Mouse (Mus musculus) liver, postnatal 0 days (tissue): ENCODE measurements around the gene AC124502.3.

Experiments used
- CTCF ChIP-seq: sonication (generic); IDR thresholded peaks from 2 replicates; pipeline ENCODE4 v1.5.1; 2016; ENCODE audit warnings: antibody characterized with exemption, low read depth
- EP300 ChIP-seq: IDR thresholded peaks from 2 replicates; pipeline ENCODE4 v1.6.1; 2016; ENCODE audit warnings: antibody characterized with exemption, low read depth, mild to moderate bottlenecking

DNA sequence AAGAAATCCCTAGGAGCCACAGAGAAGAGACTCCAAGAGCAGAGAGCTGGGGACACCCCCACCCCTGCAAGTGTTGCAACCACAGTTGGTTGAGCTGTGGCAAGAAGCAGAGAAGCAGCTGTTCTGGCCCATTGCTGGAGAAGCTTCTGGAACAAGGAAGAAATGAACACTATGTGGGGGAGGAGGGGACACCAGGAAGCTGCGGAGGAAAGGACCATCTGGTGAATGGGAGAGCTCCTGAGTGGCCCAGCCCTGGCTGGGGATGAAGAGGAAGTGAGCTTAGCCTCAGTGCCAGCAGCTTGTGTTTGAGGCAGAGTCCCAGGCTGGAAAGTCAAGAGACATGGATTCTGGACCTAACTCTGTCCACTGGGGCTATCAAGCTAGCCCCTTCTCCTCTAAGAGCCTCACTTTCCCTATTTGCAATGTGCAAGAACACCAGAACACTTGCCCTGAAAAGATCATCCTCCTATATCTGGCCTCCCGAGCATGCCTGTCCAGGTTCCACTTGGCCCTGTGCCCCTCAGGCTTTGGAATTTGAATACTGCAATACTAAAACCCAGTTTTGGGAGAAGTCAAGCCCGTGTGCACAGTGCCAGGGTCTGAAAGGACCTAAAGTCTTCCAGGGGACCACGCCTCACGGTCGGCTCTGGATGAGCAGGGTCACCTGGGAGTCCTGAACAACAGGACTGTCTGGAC is 39.1 kb upstream of the AC124502.3 start:
- TF ChIP-seq CTCF (no peak), EP300 (no peak)
